Mouse (Mus musculus) megakaryocyte, embryonic 14.5 days (primary cell): ENCODE data around the gene Krtap3-3.

Source experiments
- FLI1 ChIP-seq: IDR thresholded peaks from 2 replicates; pipeline ENCODE4 v1.6.1; 2012; ENCODE audit warnings: low read length, inconsistent platforms, mixed read lengths
- GATA1 ChIP-seq: IDR thresholded peaks from 3 replicates; pipeline ENCODE4 v1.6.1; 2012; ENCODE audit warnings: mixed read lengths, low read length, inconsistent platforms, borderline replicate concordance

DNA sequence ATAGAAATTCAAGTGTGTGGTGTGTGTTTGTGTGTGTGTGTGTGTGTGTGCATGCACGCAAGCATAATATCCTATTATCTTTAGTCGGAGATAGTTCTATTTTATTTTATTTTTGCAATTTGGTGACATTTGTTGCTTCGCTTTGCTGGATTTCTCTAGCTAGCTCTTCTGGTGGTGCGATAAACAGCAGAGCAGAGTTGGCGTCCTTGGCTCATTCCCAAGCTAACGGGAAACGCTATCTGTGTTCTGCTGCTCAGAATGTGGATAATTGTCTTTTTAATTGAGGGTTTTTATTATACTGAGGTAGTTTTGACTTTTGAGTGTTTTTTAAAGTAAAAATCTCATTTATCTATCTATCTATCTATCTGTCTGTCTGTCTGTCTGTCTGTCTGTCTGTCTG is 34.4 kb upstream of the Krtap3-3 start:
- TF ChIP-seq GATA1 (no peak), FLI1 (no peak)
